ENCODE assay signal across 9 mouse cellular contexts in genomic region chr7:128348608-128349007, GRCm38 (mm10). TPM values are rescaled to one million over a fixed set of nuclear protein-coding genes. Genes with fewer than 3 reads are reported as not detected.
A peak's percentile ranks its signal among the peaks of the same experiment; 100 is the strongest.
DNase-seq lines count a peak whose midpoint lies in the region; ATAC-seq lines count a peak whose summit lies in the region.
"Had no signal": no experiment of that assay in that cellular context is flagged by ENCODE, and none has a peak within 500 bp of the region (broad histone marks: within the 10 kb centered on the region; RNA-seq: fewer than 3 reads in every experiment).

No protein-coding gene starts in this region.

- no peak overlapping the region for H3K4me3 ChIP-seq in forebrain, embryonic 11.5 days (ENCODE audit: low read depth, low read length)
- no peak overlapping the region for H3K4me3 ChIP-seq in forebrain, embryonic 12.5 days (replicated peaks)
- H3K4me3 ChIP-seq in brown adipose tissue, adult 24 weeks (ENCODE audit: insufficient read depth, low read depth, low read length): no peak overlapping the region
- H3K4me3 ChIP-seq: limb, embryonic 12.5 days had no signal

- no peak overlapping the region for H3K9ac ChIP-seq in forebrain, embryonic 11.5 days (ENCODE audit: low read length)
- H3K9ac ChIP-seq in forebrain, embryonic 12.5 days: no peak overlapping the region
- H3K9ac ChIP-seq: limb, embryonic 12.5 days had no signal

- ATAC-seq in forebrain, embryonic 11.5 days (replicated peaks; ENCODE audit: low FRiP score): no peak
- no peak for ATAC-seq in forebrain, embryonic 12.5 days (ENCODE audit: low FRiP score)
- no peak for ATAC-seq in erythroblast, adult 5-6 weeks (replicated peaks; ENCODE audit: low FRiP score, poor library complexity, severe bottlenecking)

- 46% methylated on average over 1 of the region's 1 CpGs for WGBS in forebrain, embryonic 11.5 days
- 50% methylated on average over 1 of the region's 1 CpGs for WGBS in forebrain, embryonic 12.5 days

- DNase-seq in forebrain, embryonic 11.5 days (ENCODE audit: low spot score): peak; percentile 48
- peak; percentile 65 for DNase-seq in 3134 (ENCODE audit: extremely low read depth, insufficient read length, low spot score)
- peak; percentile 51 to 52 for DNase-seq in heart, adult 9 months (ENCODE audit: low spot score in 2 of 2)
- DNase-seq in lung, postnatal 10 days: peak; percentile 91
- DNase-seq in layer of hippocampus, postnatal 25 days (ENCODE audit: extremely low spot score in 1 of 2, low spot score in 1 of 2): no peak

- H3K4me2 ChIP-seq in forebrain, embryonic 11.5 days (ENCODE audit: low read depth, low read length, severe bottlenecking): no peak overlapping the region
- no peak overlapping the region for H3K4me2 ChIP-seq in forebrain, embryonic 12.5 days
- H3K4me2 ChIP-seq: limb, embryonic 12.5 days had no signal

- no peaks in the 10 kb centered on the region for H3K27me3 ChIP-seq in forebrain, embryonic 11.5 days (ENCODE audit: control insufficient read depth, insufficient read depth, low read length)
- 0 out of 2 replicates have a peak, but pooled peaks cover 3% of the 10 kb centered on the region for H3K27me3 ChIP-seq in forebrain, embryonic 12.5 days
- H3K27me3 ChIP-seq: limb, embryonic 12.5 days had no signal

- no peak overlapping the region for H3K27ac ChIP-seq in forebrain, embryonic 11.5 days (ENCODE audit: low read depth, low read length)
- no peak overlapping the region for H3K27ac ChIP-seq in forebrain, embryonic 12.5 days
- H3K27ac ChIP-seq in brown adipose tissue, adult 24 weeks (replicated peaks; ENCODE audit: low read depth, low read length): 0 out of 2 replicates have a peak overlapping the region, but pooled peaks have one; percentile 15
- H3K27ac ChIP-seq: limb, embryonic 12.5 days had no signal

- no peaks in the 10 kb centered on the region for H3K9me3 ChIP-seq in forebrain, embryonic 11.5 days (ENCODE audit: control insufficient read depth, low read length)
- H3K9me3 ChIP-seq in forebrain, embryonic 12.5 days: no peaks in the 10 kb centered on the region
- H3K9me3 ChIP-seq: limb, embryonic 12.5 days had no signal

- H3K4me1 ChIP-seq in forebrain, embryonic 11.5 days (replicated peaks; ENCODE audit: control insufficient read depth, insufficient read depth, low read length): no peaks in the 10 kb centered on the region
- peaks cover 5% of the 10 kb centered on the region for H3K4me1 ChIP-seq in forebrain, embryonic 12.5 days
- no peaks in the 10 kb centered on the region for H3K4me1 ChIP-seq in brown adipose tissue, adult 24 weeks (ENCODE audit: control insufficient read depth, insufficient read depth, insufficient read length, low read length)
- H3K4me1 ChIP-seq: limb, embryonic 12.5 days had no signal

- H3K36me3 ChIP-seq in forebrain, embryonic 11.5 days (ENCODE audit: control insufficient read depth, insufficient read depth, low read length): no peaks in the 10 kb centered on the region
- H3K36me3 ChIP-seq in forebrain, embryonic 12.5 days (replicated peaks): no peaks in the 10 kb centered on the region
- H3K36me3 ChIP-seq: limb, embryonic 12.5 days had no signal

RNA-seq across cellular contexts. Expression of gene BC017158, which starts 50.6 kb away (rescaled TPM):
- 23.8 and 24.9 TPM in 2 replicates for polyA plus RNA-seq in forebrain, embryonic 11.5 days (2014; fragmentation: Nextera tagmentation; extraction: Ambion mirVana)
- polyA plus RNA-seq in forebrain, embryonic 12.5 days (2016; fragmentation: Nextera tagmentation; extraction: Ambion mirVana): 17.3 and 19.1 TPM in 2 replicates
- 7.6 and 9.8 TPM in 2 replicates for polyA plus RNA-seq in brown adipose tissue, adult 24 weeks (2012; ENCODE audit: insufficient read depth, insufficient read length, missing spikeins)
- total RNA-seq in layer of hippocampus, postnatal 25 days (2021): 10 to 100 TPM; 24.1 to 24.6 TPM
- total RNA-seq in erythroblast, adult 5-6 weeks (2015; ENCODE audit: low replicate concordance): 29.2 and 52.5 TPM in 2 replicates
- 41.7 and 56.7 TPM in 2 replicates for total RNA-seq in erythroblast, adult 5-6 weeks (2017; ENCODE audit: low replicate concordance)

Comparison
In these comparisons a context has a peak if more than half of its experiments do, and no peak if none do; other contexts are left out.
1. DNase-seq: peak in forebrain, embryonic 11.5 days (single experiment), 3134 (single experiment), heart, adult 9 months (2 of 2) and lung, postnatal 10 days (single experiment); none in layer of hippocampus, postnatal 25 days (0 of 2).